Mouse (Mus musculus): ENCODE data around the gene Sp6.
A peak's percentile ranks its signal among the peaks of the same experiment; 100 is the strongest.

DNA sequence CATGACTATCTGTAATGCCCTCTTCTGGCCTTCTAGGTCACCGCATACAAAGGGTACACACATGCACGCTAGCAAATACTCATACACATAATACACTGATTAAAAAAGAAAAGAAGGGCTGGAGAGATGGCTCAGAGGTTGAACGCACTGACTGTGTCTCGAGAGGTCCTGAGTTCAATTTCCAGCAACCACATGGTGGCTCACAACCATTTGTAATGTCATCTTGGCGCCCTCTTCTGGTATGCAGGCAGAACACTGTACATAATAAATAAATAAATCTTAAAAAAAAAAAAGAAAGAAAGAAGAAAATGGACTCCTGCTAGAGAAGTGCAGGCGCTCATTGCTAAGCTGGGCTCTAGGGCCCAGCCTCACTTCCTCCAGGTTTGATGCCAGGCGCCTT, 32.7 kb downstream of the Sp6 start:
- TF ChIP-seq CTCF (IDR thresholded peaks at IDR 0.05; ENCODE audit: low read depth) (peak; percentile 39), EP300 (IDR thresholded peaks at IDR 0.05; ENCODE audit: low read depth) (no peak)
